Mouse (Mus musculus) neural tube, embryonic 15.5 days (tissue): ENCODE data around the gene Tjap1. TPM values are rescaled to one million over a fixed set of nuclear protein-coding genes. Genes with fewer than 3 reads are reported as not detected.

ENCODE experiments used
- ATAC-seq: fragments of 200-750 bp; cut with Nextera tagmentation; 2 replicates; pipeline ENCODE4 v1.8.0; 2017; ENCODE audit warnings: mild to moderate bottlenecking, moderate TSS enrichment, moderate library complexity; ENCODE audit not compliant: low FRiP score
- H3K27ac ChIP-seq: fragments of 300-500 bp; sonication (generic); replicated peaks from 2 replicates; pipeline ENCODE4 v1.5.1; 2015; ENCODE audit warnings: mild to moderate bottlenecking, inconsistent platforms
- H3K27me3 ChIP-seq: fragments of 300-500 bp; sonication (generic); replicated peaks from 2 replicates; pipeline ENCODE4 v1.6.1; 2015; ENCODE audit warnings: inconsistent platforms
- H3K36me3 ChIP-seq: fragments of 300-500 bp; sonication (generic); 2 replicates; pipeline ENCODE4 v1.6.1; 2015; ENCODE audit warnings: inconsistent platforms
- H3K4me1 ChIP-seq: fragments of 300-500 bp; sonication (generic); 2 replicates; pipeline ENCODE4 v1.6.1; 2015; ENCODE audit warnings: inconsistent platforms
- H3K4me2 ChIP-seq: fragments of 300-500 bp; sonication (generic); 2 replicates; pipeline ENCODE4 v1.6.1; 2015; ENCODE audit warnings: inconsistent platforms, mild to moderate bottlenecking, moderate library complexity
- H3K4me3 ChIP-seq: fragments of 300-500 bp; sonication (generic); replicated peaks from 2 replicates; pipeline ENCODE4 v1.5.1; 2015; ENCODE audit warnings: mild to moderate bottlenecking, inconsistent platforms
- H3K9ac ChIP-seq: fragments of 300-500 bp; sonication (generic); replicated peaks from 2 replicates; pipeline ENCODE4 v1.6.1; 2015; ENCODE audit warnings: mild to moderate bottlenecking, inconsistent platforms
- H3K9me3 ChIP-seq: fragments of 300-500 bp; sonication (generic); replicated peaks from 2 replicates; pipeline ENCODE4 v1.6.1; 2016; ENCODE audit warnings: inconsistent platforms
- WGBS: fragments of 180-500 bp; shearing (Covaris S2); methylation state at CpG from one replicate; pipeline ENCODE4 v1.1.7; 2015; ENCODE audit warnings: mixed read lengths; 5-methylcytosine and 5-hydroxymethylcytosine counted together
- polyA plus RNA-seq: library from polyadenylated mRNA; unstranded; fragments of >200 nt; fragmentation: Nextera tagmentation; extraction: Ambion mirVana; gene quantifications from 2 replicates; pipeline ENCODE4 v1.2.1, GENCODE M21; 2015

Tjap1 gene
- polyA plus RNA-seq, 1 experiment from 2014 or later, result 28.6 TPM

GRCm38 (mm10) chr17:46266986-46267385, 15.8 kb downstream of the Tjap1 start:
- Histone ChIP-seq H3K4me2 (no peak overlapping the region), H3K4me3 (no peak overlapping the region), H3K27me3 (no peaks in the 10 kb centered on the region), H3K4me1 (0 out of 2 replicates have a peak, but pooled peaks cover 3% of the 10 kb centered on the region), H3K36me3 (peaks cover 41% of the 10 kb centered on the region), H3K9ac (no peak overlapping the region), H3K27ac (no peak overlapping the region), H3K9me3 (no peaks in the 10 kb centered on the region)
- ATAC-seq, result no peak
- 62% methylated on average over 6 of the region's 6 CpGs for WGBS

- H3K4me2 ChIP-seq, result no peak overlapping the region
- WGBS, result 34% methylated on average over 14 of the region's 14 CpGs
- H3K36me3 ChIP-seq, result peaks cover 41% of the 10 kb centered on the region
- no peak overlapping the region for H3K27ac ChIP-seq
- H3K9ac ChIP-seq, result no peak overlapping the region
- H3K4me1 ChIP-seq, result 0 out of 2 replicates have a peak, but pooled peaks cover 3% of the 10 kb centered on the region
- no peaks in the 10 kb centered on the region for H3K9me3 ChIP-seq
- no peak overlapping the region for H3K4me3 ChIP-seq
- ATAC-seq, result peak; percentile 58
- no peaks in the 10 kb centered on the region for H3K27me3 ChIP-seq
These were observed 16.8 kb downstream of the Tjap1 start for GRCm38 (mm10) chr17:46265918-46266618.

GRCm38 (mm10) chr17:46265502-46265901, 17.3 kb downstream of the Tjap1 start:
- Histone ChIP-seq H3K4me3 (no peak overlapping the region), H3K4me1 (0 out of 2 replicates have a peak, but pooled peaks cover 3% of the 10 kb centered on the region), H3K27ac (no peak overlapping the region), H3K4me2 (no peak overlapping the region), H3K9ac (no peak overlapping the region), H3K36me3 (peaks cover 41% of the 10 kb centered on the region), H3K9me3 (no peaks in the 10 kb centered on the region), H3K27me3 (no peaks in the 10 kb centered on the region)
- WGBS, result 89% methylated on average over 12 of the region's 12 CpGs
- no peak; the same call in 1 of the 2 replicates for ATAC-seq

- Histone ChIP-seq H3K9me3 (no peaks in the 10 kb centered on the region), H3K4me2 (no peak overlapping the region), H3K4me1 (0 out of 2 replicates have a peak, but pooled peaks cover 3% of the 10 kb centered on the region), H3K36me3 (peaks cover 68% of the 10 kb centered on the region), H3K27ac (no peak overlapping the region), H3K27me3 (no peaks in the 10 kb centered on the region), H3K9ac (no peak overlapping the region), H3K4me3 (no peak overlapping the region)
- WGBS, result 91% methylated on average over 5 of the region's 5 CpGs
- no peak for ATAC-seq
These were observed 20.6 kb downstream of the Tjap1 start for GRCm38 (mm10) chr17:46262201-46262694.

- H3K27me3 ChIP-seq, result no peaks in the 10 kb centered on the region
- H3K9ac ChIP-seq, result no peak overlapping the region
- no peak overlapping the region for H3K4me3 ChIP-seq
- H3K9me3 ChIP-seq, result no peaks in the 10 kb centered on the region
- H3K36me3 ChIP-seq, result peaks cover 78% of the 10 kb centered on the region
- ATAC-seq, result no peak
- no peak overlapping the region for H3K27ac ChIP-seq
- no peak overlapping the region for H3K4me2 ChIP-seq
- WGBS, result 94% methylated on average over 17 of the region's 17 CpGs
- peaks cover 13% of the 10 kb centered on the region for H3K4me1 ChIP-seq
These were observed 23.2 kb downstream of the Tjap1 start for GRCm38 (mm10) chr17:46259675-46260074.

GRCm38 (mm10) chr17:46258279-46259053, 24.4 kb downstream of the Tjap1 start:
- no peak overlapping the region for H3K4me2 ChIP-seq
- H3K4me1 ChIP-seq, result peaks cover 20% of the 10 kb centered on the region
- ATAC-seq, result no peak
- WGBS, result 89% methylated on average over 30 of the region's 30 CpGs
- H3K27me3 ChIP-seq, result no peaks in the 10 kb centered on the region
- H3K9ac ChIP-seq, result no peak overlapping the region
- no peak overlapping the region for H3K4me3 ChIP-seq
- peaks cover 67% of the 10 kb centered on the region for H3K36me3 ChIP-seq
- no peaks in the 10 kb centered on the region for H3K9me3 ChIP-seq
- no peak overlapping the region for H3K27ac ChIP-seq

- Histone ChIP-seq H3K4me1 (peaks cover 30% of the 10 kb centered on the region), H3K9me3 (no peaks in the 10 kb centered on the region), H3K27me3 (no peaks in the 10 kb centered on the region), H3K27ac (no peak overlapping the region), H3K4me2 (peak overlapping the region; percentile 94), H3K9ac (peak overlapping the region; percentile 75), H3K4me3 (peak overlapping the region; percentile 81), H3K36me3 (peaks cover 56% of the 10 kb centered on the region)
- WGBS, result 29% methylated on average over 6 of the region's 6 CpGs
- no peak for ATAC-seq
These were observed 27.7 kb downstream of the Tjap1 start for GRCm38 (mm10) chr17:46255147-46255546.

- peak; percentile 42 for ATAC-seq
- Histone ChIP-seq H3K27ac (peak overlapping the region; percentile 78), H3K4me3 (peak overlapping the region; percentile 81), H3K4me2 (peak overlapping the region; percentile 94), H3K9me3 (no peaks in the 10 kb centered on the region), H3K9ac (peak overlapping the region; percentile 75), H3K4me1 (peaks cover 39% of the 10 kb centered on the region), H3K36me3 (peaks cover 55% of the 10 kb centered on the region), H3K27me3 (no peaks in the 10 kb centered on the region)
- 1% methylated on average over 44 of the region's 54 CpGs for WGBS
These were observed 28.7 kb downstream of the Tjap1 start for GRCm38 (mm10) chr17:46254106-46254505.

- H3K4me1 ChIP-seq, result peaks cover 44% of the 10 kb centered on the region
- peak within 1 kb of the TSS; percentile 81 for H3K4me3 ChIP-seq
- H3K4me2 ChIP-seq, result peak within 1 kb of the TSS; percentile 94
- no peaks in the 10 kb centered on the region for H3K27me3 ChIP-seq
- peak; percentile 93 for ATAC-seq
- peaks cover 53% of the 10 kb centered on the region for H3K36me3 ChIP-seq
- H3K9me3 ChIP-seq, result no peaks in the 10 kb centered on the region
- 2% methylated on average over 47 of the region's 48 CpGs for WGBS
- H3K9ac ChIP-seq, result peak within 1 kb of the TSS; percentile 75
- peak within 1 kb of the TSS; percentile 78 for H3K27ac ChIP-seq
These were observed 29.3 kb downstream of the Tjap1 start, which contains the start of gene Lrrc73 for GRCm38 (mm10) chr17:46253452-46254084. Gene Lrrc73, plus strand, starts transcription at chr17:46253531.

GRCm38 (mm10) chr17:46252571-46253451, 30.0 kb downstream of the Tjap1 start:
- H3K27me3 ChIP-seq, result no peaks in the 10 kb centered on the region
- peaks cover 45% of the 10 kb centered on the region for H3K36me3 ChIP-seq
- 59% methylated on average over 14 of the region's 14 CpGs for WGBS
- peak overlapping the region; percentile 94 for H3K4me2 ChIP-seq
- 0 out of 2 replicates have a peak overlapping the region, but pooled peaks have one; percentile 75 for H3K9ac ChIP-seq
- 0 out of 2 replicates have a peak, but pooled peaks have one; percentile 1 for ATAC-seq
- no peaks in the 10 kb centered on the region for H3K9me3 ChIP-seq
- peak overlapping the region; percentile 81 for H3K4me3 ChIP-seq
- peak overlapping the region; percentile 78 for H3K27ac ChIP-seq
- peaks cover 45% of the 10 kb centered on the region for H3K4me1 ChIP-seq
